Mouse (Mus musculus) forebrain, postnatal 0 days (tissue): Measurements from ENCODE around the gene Mroh8. TPM values are rescaled to one million over a fixed set of nuclear protein-coding genes. Genes with fewer than 3 reads are reported as not detected.

Experiments
- ATAC-seq: fragments of 200-750 bp; cut with Nextera tagmentation; 2 replicates; pipeline ENCODE4 v1.8.0; 2017; ENCODE audit warnings: mild to moderate bottlenecking, moderate library complexity
- DNase-seq: peaks from one replicate; pipeline ENCODE4 v3.0.0-alpha.2; 2015
- H3K27ac ChIP-seq: fragments of 300-500 bp; sonication (generic); 2 replicates; pipeline ENCODE4 v1.5.1; 2014; ENCODE audit warnings: low read depth, mild to moderate bottlenecking, antibody characterized with exemption, low read length, moderate library complexity, mixed read lengths
- H3K27me3 ChIP-seq: fragments of 300-500 bp; sonication (generic); 2 replicates; pipeline ENCODE4 v1.6.1; 2014; ENCODE audit warnings: mild to moderate bottlenecking, low read length, mixed read lengths; ENCODE audit not compliant: insufficient read depth
- H3K36me3 ChIP-seq: fragments of 300-500 bp; sonication (generic); 2 replicates; pipeline ENCODE4 v1.6.1; 2014; ENCODE audit warnings: mild to moderate bottlenecking, moderate library complexity; ENCODE audit not compliant: insufficient read depth
- H3K4me1 ChIP-seq: fragments of 300-500 bp; sonication (generic); 2 replicates; pipeline ENCODE4 v1.6.1; 2014; ENCODE audit warnings: antibody characterized with exemption; ENCODE audit not compliant: insufficient read depth
- H3K4me2 ChIP-seq: fragments of 300-500 bp; sonication (generic); 2 replicates; pipeline ENCODE4 v1.6.1; 2014; ENCODE audit warnings: low read depth, mild to moderate bottlenecking, moderate library complexity
- H3K4me3 ChIP-seq: fragments of 300-500 bp; sonication (generic); 2 replicates; pipeline ENCODE4 v1.5.1; 2014; ENCODE audit warnings: low read depth, low read length, mixed read lengths
- H3K9ac ChIP-seq: fragments of 300-500 bp; sonication (generic); 2 replicates; pipeline ENCODE4 v1.6.1; 2014; ENCODE audit warnings: mild to moderate bottlenecking
- H3K9me3 ChIP-seq: fragments of 300-500 bp; sonication (generic); 2 replicates; pipeline ENCODE4 v1.6.1; 2016; ENCODE audit warnings: low read length
- CTCF ChIP-seq: sonication (generic); IDR thresholded peaks from 2 replicates; pipeline ENCODE4 v1.5.1; 2016; ENCODE audit warnings: antibody characterized with exemption, control low read depth, low read depth
- WGBS: fragments of 180-500 bp; shearing (Covaris S2); extraction: QIAGEN DNeasy Blood & Tissue Kit; methylation state at CpG from one replicate; pipeline ENCODE4 v1.1.7; 2014; 5-methylcytosine and 5-hydroxymethylcytosine counted together
- polyA plus RNA-seq: library from polyadenylated mRNA; unstranded; fragments of >200 nt; fragmentation: Nextera tagmentation; extraction: Ambion mirVana; gene quantifications from 2 replicates; pipeline ENCODE4 v1.2.1, GENCODE M21; 2015
- total RNA-seq: library from RNA; depleted of rRNA; stranded (reverse); fragments of >200 nt; gene quantifications from 2 replicates; pipeline ENCODE4 v1.2.3, GENCODE M21; 2014

Gene Mroh8
- total and polyA plus RNA-seq, 2 experiments from 2014 or later, result 0.65 to 1.2 TPM

- DNase-seq (peak; percentile 56), ATAC-seq (peak; percentile 64)
- no peaks in the 10 kb centered on the region for H3K27me3 ChIP-seq
- H3K36me3 ChIP-seq, result peaks cover 38% of the 10 kb centered on the region
- H3K9ac ChIP-seq, result no peak overlapping the region
- H3K4me1 ChIP-seq, result 0 out of 2 replicates have a peak, but pooled peaks cover 5% of the 10 kb centered on the region
- H3K4me2 ChIP-seq, result no peak overlapping the region
- WGBS, result 43% methylated on average over 2 of the region's 2 CpGs
- H3K4me3 ChIP-seq, result no peak overlapping the region
- H3K27ac ChIP-seq, result 0 out of 2 replicates have a peak overlapping the region, but pooled peaks have one; percentile 40
- H3K9me3 ChIP-seq, result no peaks in the 10 kb centered on the region
- no peak for TF ChIP-seq CTCF
Observed at GRCm38 (mm10) chr2:157308273-157308917, 29.0 kb upstream of the Mroh8 start.

DNA sequence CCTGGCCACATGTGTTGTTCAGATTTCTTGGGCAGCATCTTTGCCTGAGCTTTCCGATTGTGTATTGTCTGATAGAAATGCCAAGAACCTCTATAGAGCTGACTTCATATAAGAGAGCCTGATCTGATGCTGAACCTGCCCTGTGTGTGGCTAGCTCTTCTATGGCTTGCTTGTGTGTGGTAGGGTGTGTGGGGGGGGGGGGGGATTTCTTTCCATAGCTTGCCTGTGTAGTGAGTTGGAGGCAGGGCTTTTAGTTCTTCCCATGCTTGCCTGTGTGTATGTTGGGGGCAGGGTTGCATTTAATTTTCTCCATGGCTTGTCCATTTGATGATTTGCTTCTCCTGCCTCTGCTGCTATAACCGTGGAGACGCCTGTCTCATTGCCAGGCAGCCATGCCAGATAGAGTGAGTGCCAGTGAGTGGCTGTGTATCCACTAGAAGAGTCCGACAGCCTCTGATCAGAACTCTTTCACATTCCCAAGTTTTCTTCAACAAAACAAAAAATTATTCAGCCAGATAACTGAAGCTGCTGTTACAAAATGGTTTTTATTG lies 28.4 kb upstream of the Mroh8 start:
- 34% methylated on average over 4 of the region's 4 CpGs for WGBS
- Histone ChIP-seq H3K36me3 (peaks cover 37% of the 10 kb centered on the region), H3K4me1 (0 out of 2 replicates have a peak, but pooled peaks cover 5% of the 10 kb centered on the region), H3K4me3 (no peak overlapping the region), H3K9ac (no peak overlapping the region), H3K4me2 (no peak overlapping the region), H3K27me3 (no peaks in the 10 kb centered on the region), H3K27ac (0 out of 2 replicates have a peak overlapping the region, but pooled peaks have one; percentile 3), H3K9me3 (no peaks in the 10 kb centered on the region)
- DNase-seq (peak; percentile 58), ATAC-seq (peak; percentile 39)
- TF ChIP-seq CTCF, result no peak

GRCm38 (mm10) chr2:157306091-157307032 lies 27.0 kb upstream of the Mroh8 start:
- 53% methylated on average over 7 of the region's 7 CpGs for WGBS
- no peak overlapping the region for H3K4me3 ChIP-seq
- ATAC-seq, result peak; percentile 54
- H3K36me3 ChIP-seq, result peaks cover 37% of the 10 kb centered on the region
- no peaks in the 10 kb centered on the region for H3K27me3 ChIP-seq
- no peaks in the 10 kb centered on the region for H3K9me3 ChIP-seq
- 0 out of 2 replicates have a peak, but pooled peaks cover 5% of the 10 kb centered on the region for H3K4me1 ChIP-seq
- no peak overlapping the region for H3K4me2 ChIP-seq
- H3K9ac ChIP-seq, result no peak overlapping the region
- DNase-seq, result no peak
- no peak overlapping the region for H3K27ac ChIP-seq
- TF ChIP-seq CTCF, result no peak

DNA sequence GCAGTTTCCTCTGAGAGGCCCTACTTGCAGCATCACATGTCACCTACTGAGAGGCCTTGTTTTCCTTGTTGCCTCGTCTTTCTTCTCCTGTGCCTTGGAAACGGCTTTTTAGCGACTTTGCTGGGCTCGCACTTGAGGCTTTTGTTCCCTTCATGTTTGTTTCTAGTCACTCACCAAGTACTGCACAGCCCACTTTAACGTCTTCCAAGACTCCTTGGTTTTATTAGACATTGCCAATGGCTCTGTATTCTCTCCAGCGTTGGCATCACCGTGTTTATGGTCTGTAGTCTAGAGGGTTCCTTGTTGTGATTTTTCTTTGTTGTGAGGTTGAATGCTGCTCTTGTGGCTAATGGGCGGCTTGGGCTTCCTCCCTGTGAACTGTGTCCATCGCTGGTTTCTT lies 23.7 kb upstream of the Mroh8 start:
- 0 out of 2 replicates have a peak, but pooled peaks cover 5% of the 10 kb centered on the region for H3K4me1 ChIP-seq
- H3K27ac ChIP-seq, result peak overlapping the region; percentile 45; the same call in 1 of the 2 replicates
- DNase-seq (no peak), ATAC-seq (no peak)
- no peak overlapping the region for H3K4me3 ChIP-seq
- no peaks in the 10 kb centered on the region for H3K27me3 ChIP-seq
- TF ChIP-seq CTCF, result no peak
- H3K9me3 ChIP-seq, result no peaks in the 10 kb centered on the region
- H3K36me3 ChIP-seq, result peaks cover 54% of the 10 kb centered on the region
- WGBS, result 31% methylated on average over 9 of the region's 9 CpGs
- no peak overlapping the region for H3K9ac ChIP-seq
- no peak overlapping the region for H3K4me2 ChIP-seq

DNA sequence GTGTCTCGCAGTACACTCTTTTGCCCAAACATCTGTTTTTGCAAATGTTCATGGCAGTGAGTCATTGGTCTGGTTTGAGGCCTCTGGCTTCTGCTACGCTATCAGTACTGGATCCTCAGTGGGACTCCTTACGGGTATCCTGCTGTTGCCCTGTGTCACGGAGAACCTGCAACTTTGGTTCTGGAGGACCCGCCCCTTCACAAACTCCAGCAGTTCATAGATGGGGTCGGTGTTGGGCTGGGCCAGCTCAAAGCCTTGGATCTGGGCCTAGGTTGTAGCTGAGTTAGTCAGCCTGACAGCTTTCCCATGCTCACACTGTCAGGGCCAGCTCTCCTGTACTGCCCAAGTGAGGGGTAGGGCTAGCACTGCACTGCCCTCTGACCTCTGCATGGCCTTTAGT lies 20.7 kb upstream of the Mroh8 start:
- no peak overlapping the region for H3K4me3 ChIP-seq
- DNase-seq (no peak), ATAC-seq (no peak)
- 94% methylated on average over 6 of the region's 6 CpGs for WGBS
- no peak for TF ChIP-seq CTCF
- no peak overlapping the region for H3K9ac ChIP-seq
- H3K27me3 ChIP-seq, result no peaks in the 10 kb centered on the region
- H3K9me3 ChIP-seq, result no peaks in the 10 kb centered on the region
- no peak overlapping the region for H3K4me2 ChIP-seq
- H3K4me1 ChIP-seq, result no peaks in the 10 kb centered on the region
- H3K36me3 ChIP-seq, result peaks cover 67% of the 10 kb centered on the region
- H3K27ac ChIP-seq, result no peak overlapping the region

GRCm38 (mm10) chr2:157296105-157296689 lies 16.8 kb upstream of the Mroh8 start:
- Histone ChIP-seq H3K9me3 (no peaks in the 10 kb centered on the region), H3K27ac (peak overlapping the region; percentile 64; the same call in 1 of the 2 replicates), H3K4me1 (no peaks in the 10 kb centered on the region), H3K27me3 (no peaks in the 10 kb centered on the region), H3K36me3 (peaks cover 55% of the 10 kb centered on the region), H3K9ac (no peak overlapping the region), H3K4me2 (no peak overlapping the region), H3K4me3 (no peak overlapping the region)
- peak; percentile 58 for DNase-seq
- 39% methylated on average over 7 of the region's 7 CpGs for WGBS
- peak; percentile 67 for ATAC-seq
- no peak for TF ChIP-seq CTCF
